Mouse (Mus musculus) neural tube, embryonic 13.5 days (tissue): Measurements from ENCODE around the gene 1190005I06Rik. TPM values are rescaled to one million over a fixed set of nuclear protein-coding genes. Genes with fewer than 3 reads are reported as not detected.

Source experiments
- ATAC-seq: fragments of 200-750 bp; cut with Nextera tagmentation; 2 replicates; pipeline ENCODE4 v1.8.0; 2017; ENCODE audit warnings: low read depth, mild to moderate bottlenecking, moderate TSS enrichment, moderate library complexity
- H3K27ac ChIP-seq: fragments of 300-500 bp; sonication (generic); replicated peaks from 2 replicates; pipeline ENCODE4 v1.5.1; 2015; ENCODE audit warnings: moderate library complexity, mild to moderate bottlenecking, inconsistent platforms
- H3K27me3 ChIP-seq: fragments of 300-500 bp; sonication (generic); 2 replicates; pipeline ENCODE4 v1.6.1; 2015; ENCODE audit warnings: mild to moderate bottlenecking, inconsistent platforms
- H3K36me3 ChIP-seq: fragments of 300-500 bp; sonication (generic); 2 replicates; pipeline ENCODE4 v1.6.1; 2015; ENCODE audit warnings: mild to moderate bottlenecking, inconsistent platforms
- H3K4me1 ChIP-seq: fragments of 300-500 bp; sonication (generic); replicated peaks from 2 replicates; pipeline ENCODE4 v1.6.1; 2015; ENCODE audit warnings: inconsistent platforms
- H3K4me2 ChIP-seq: fragments of 300-500 bp; sonication (generic); 2 replicates; pipeline ENCODE4 v1.6.1; 2015; ENCODE audit warnings: inconsistent platforms, mild to moderate bottlenecking, moderate library complexity
- H3K4me3 ChIP-seq: fragments of 300-500 bp; sonication (generic); 2 replicates; pipeline ENCODE4 v1.5.1; 2015; ENCODE audit warnings: mild to moderate bottlenecking, inconsistent platforms
- H3K9ac ChIP-seq: fragments of 300-500 bp; sonication (generic); 2 replicates; pipeline ENCODE4 v1.6.1; 2015; ENCODE audit warnings: moderate library complexity, mild to moderate bottlenecking, inconsistent platforms
- H3K9me3 ChIP-seq: fragments of 300-500 bp; sonication (generic); 2 replicates; pipeline ENCODE4 v1.6.1; 2016; ENCODE audit warnings: inconsistent platforms
- WGBS: fragments of 180-500 bp; shearing (Covaris S2); methylation state at CpG from one replicate; pipeline ENCODE4 v1.1.7; 2015; 5-methylcytosine and 5-hydroxymethylcytosine counted together
- polyA plus RNA-seq: library from polyadenylated mRNA; unstranded; fragments of >200 nt; fragmentation: Nextera tagmentation; extraction: Ambion mirVana; gene quantifications from 2 replicates; pipeline ENCODE4 v1.2.1, GENCODE M21; 2015

The 1190005I06Rik gene
- polyA plus RNA-seq, 1 experiment from 2014 or later: 6.9 TPM

GRCm38 (mm10) chr8:120614491-120614890, 32.9 kb downstream of the 1190005I06Rik start:
- no peak overlapping the region for H3K9ac ChIP-seq
- WGBS: 93% methylated on average over 3 of the region's 3 CpGs
- no peaks in the 10 kb centered on the region for H3K27me3 ChIP-seq
- no peaks in the 10 kb centered on the region for H3K36me3 ChIP-seq
- no peak overlapping the region for H3K4me3 ChIP-seq
- H3K9me3 ChIP-seq: no peaks in the 10 kb centered on the region
- H3K27ac ChIP-seq: no peak overlapping the region
- peaks cover 26% of the 10 kb centered on the region for H3K4me1 ChIP-seq
- H3K4me2 ChIP-seq: no peak overlapping the region
- no peak for ATAC-seq

GRCm38 (mm10) chr8:120610824-120611223, 36.6 kb downstream of the 1190005I06Rik start:
- Histone ChIP-seq H3K4me3 (no peak overlapping the region), H3K36me3 (no peaks in the 10 kb centered on the region), H3K9me3 (no peaks in the 10 kb centered on the region), H3K4me2 (no peak overlapping the region), H3K27me3 (no peaks in the 10 kb centered on the region), H3K27ac (no peak overlapping the region), H3K9ac (no peak overlapping the region), H3K4me1 (no peaks in the 10 kb centered on the region)
- WGBS: 85% methylated on average over 6 of the region's 6 CpGs
- ATAC-seq: no peak

GRCm38 (mm10) chr8:120607885-120608284, 39.5 kb downstream of the 1190005I06Rik start:
- Histone ChIP-seq H3K27ac (no peak overlapping the region), H3K4me2 (no peak overlapping the region), H3K27me3 (no peaks in the 10 kb centered on the region), H3K4me1 (peaks cover 3% of the 10 kb centered on the region), H3K36me3 (no peaks in the 10 kb centered on the region), H3K4me3 (no peak overlapping the region), H3K9me3 (no peaks in the 10 kb centered on the region), H3K9ac (no peak overlapping the region)
- no peak for ATAC-seq
- 11% methylated on average over 7 of the region's 7 CpGs for WGBS

- no peak overlapping the region for H3K9ac ChIP-seq
- 83% methylated on average over 9 of the region's 9 CpGs for WGBS
- no peaks in the 10 kb centered on the region for H3K36me3 ChIP-seq
- no peaks in the 10 kb centered on the region for H3K27me3 ChIP-seq
- peak; percentile 34; the same call in 1 of the 2 replicates for ATAC-seq
- H3K9me3 ChIP-seq: no peaks in the 10 kb centered on the region
- peaks cover 7% of the 10 kb centered on the region for H3K4me1 ChIP-seq
- no peak overlapping the region for H3K4me3 ChIP-seq
- H3K4me2 ChIP-seq: no peak overlapping the region
- no peak overlapping the region for H3K27ac ChIP-seq
Observed at GRCm38 (mm10) chr8:120607460-120607859, 40.0 kb downstream of the 1190005I06Rik start.

GRCm38 (mm10) chr8:120602672-120603071, 44.8 kb downstream of the 1190005I06Rik start:
- H3K27ac ChIP-seq: 0 out of 2 replicates have a peak overlapping the region, but pooled peaks have one; percentile 49
- peak; percentile 38; the same call in 1 of the 2 replicates for ATAC-seq
- H3K36me3 ChIP-seq: no peaks in the 10 kb centered on the region
- H3K9ac ChIP-seq: no peak overlapping the region
- H3K4me2 ChIP-seq: no peak overlapping the region
- peaks cover 20% of the 10 kb centered on the region for H3K4me1 ChIP-seq
- 38% methylated on average over 6 of the region's 6 CpGs for WGBS
- no peak overlapping the region for H3K4me3 ChIP-seq
- H3K27me3 ChIP-seq: no peaks in the 10 kb centered on the region
- H3K9me3 ChIP-seq: no peaks in the 10 kb centered on the region

- no peaks in the 10 kb centered on the region for H3K9me3 ChIP-seq
- no peak overlapping the region for H3K4me3 ChIP-seq
- no peak overlapping the region for H3K4me2 ChIP-seq
- no peak overlapping the region for H3K9ac ChIP-seq
- no peaks in the 10 kb centered on the region for H3K27me3 ChIP-seq
- H3K4me1 ChIP-seq: peaks cover 20% of the 10 kb centered on the region
- no peak overlapping the region for H3K27ac ChIP-seq
- ATAC-seq: no peak
- no peaks in the 10 kb centered on the region for H3K36me3 ChIP-seq
- WGBS: 50% methylated on average over 7 of the region's 7 CpGs
Observed at GRCm38 (mm10) chr8:120599504-120599903, 47.9 kb downstream of the 1190005I06Rik start.

- no peaks in the 10 kb centered on the region for H3K36me3 ChIP-seq
- no peaks in the 10 kb centered on the region for H3K27me3 ChIP-seq
- peak; percentile 78 for ATAC-seq
- H3K4me1 ChIP-seq: peaks cover 20% of the 10 kb centered on the region
- no peaks in the 10 kb centered on the region for H3K9me3 ChIP-seq
- 18% methylated on average over 24 of the region's 24 CpGs for WGBS
- no peak overlapping the region for H3K27ac ChIP-seq
- peak overlapping the region; percentile 8; the same call in 1 of the 2 replicates for H3K4me2 ChIP-seq
- H3K4me3 ChIP-seq: no peak overlapping the region
- no peak overlapping the region for H3K9ac ChIP-seq
Observed at GRCm38 (mm10) chr8:120598579-120598978, 48.9 kb downstream of the 1190005I06Rik start.

GRCm38 (mm10) chr8:120595963-120596362, 51.5 kb downstream of the 1190005I06Rik start:
- 9% methylated on average over 5 of the region's 5 CpGs for WGBS
- ATAC-seq: no peak

GRCm38 (mm10) chr8:120594571-120594970, 52.9 kb downstream of the 1190005I06Rik start:
- ATAC-seq: no peak
- no peak overlapping the region for H3K27ac ChIP-seq

More at GRCm38 (mm10) chr8:120595963-120596362, 51.5 kb downstream of the 1190005I06Rik start:
- Histone ChIP-seq H3K27me3 (no peaks in the 10 kb centered on the region), H3K4me3 (no peak overlapping the region), H3K27ac (no peak overlapping the region), H3K9me3 (no peaks in the 10 kb centered on the region), H3K4me2 (no peak overlapping the region), H3K9ac (no peak overlapping the region), H3K36me3 (no peaks in the 10 kb centered on the region), H3K4me1 (peaks cover 15% of the 10 kb centered on the region)

GRCm38 (mm10) chr8:120591587-120592292, 55.7 kb downstream of the 1190005I06Rik start:
- Histone ChIP-seq H3K9ac (no peak overlapping the region), H3K4me1 (peaks cover 28% of the 10 kb centered on the region), H3K4me3 (no peak overlapping the region), H3K27me3 (no peaks in the 10 kb centered on the region), H3K27ac (no peak overlapping the region), H3K9me3 (no peaks in the 10 kb centered on the region), H3K4me2 (no peak overlapping the region), H3K36me3 (no peaks in the 10 kb centered on the region)
- ATAC-seq: no peak
- WGBS: 86% methylated on average over 10 of the region's 10 CpGs

More at GRCm38 (mm10) chr8:120594571-120594970, 52.9 kb downstream of the 1190005I06Rik start:
- 90% methylated on average over 5 of the region's 5 CpGs for WGBS
- Histone ChIP-seq H3K4me3 (no peak overlapping the region), H3K9me3 (no peaks in the 10 kb centered on the region), H3K36me3 (no peaks in the 10 kb centered on the region), H3K9ac (no peak overlapping the region), H3K4me1 (peaks cover 21% of the 10 kb centered on the region), H3K27me3 (no peaks in the 10 kb centered on the region), H3K4me2 (no peak overlapping the region)

- Histone ChIP-seq H3K4me2 (peak overlapping the region; percentile 71), H3K27ac (peak overlapping the region; percentile 75)
Observed at GRCm38 (mm10) chr8:120589921-120590320, 57.5 kb downstream of the 1190005I06Rik start.

GRCm38 (mm10) chr8:120588908-120589771, 58.3 kb downstream of the 1190005I06Rik start, which contains the start of gene Gins2:
TSS of gene Gins2 (minus strand) at chr8:120589304.
- Histone ChIP-seq H3K4me2 (peak within 1 kb of the TSS; percentile 71), H3K4me3 (peak within 1 kb of the TSS; percentile 47), H3K4me1 (peaks cover 32% of the 10 kb centered on the region), H3K36me3 (no peaks in the 10 kb centered on the region), H3K27me3 (no peaks in the 10 kb centered on the region), H3K9ac (peak within 1 kb of the TSS; percentile 72), H3K9me3 (no peaks in the 10 kb centered on the region), H3K27ac (peak within 1 kb of the TSS; percentile 75)
- ATAC-seq: peak; percentile 99
- WGBS: under 1% methylated on average over 67 of the region's 67 CpGs

More at GRCm38 (mm10) chr8:120589921-120590320, 57.5 kb downstream of the 1190005I06Rik start:
- Histone ChIP-seq H3K4me1 (peaks cover 28% of the 10 kb centered on the region), H3K4me3 (peak overlapping the region; percentile 47), H3K9me3 (no peaks in the 10 kb centered on the region), H3K9ac (peak overlapping the region; percentile 68), H3K27me3 (no peaks in the 10 kb centered on the region), H3K36me3 (no peaks in the 10 kb centered on the region)
- ATAC-seq: no peak
- WGBS: 63% methylated on average over 2 of the region's 2 CpGs
